Mouse (Mus musculus) lung, embryonic 14.5 days (tissue): ENCODE data around the gene Thada. TPM values are rescaled to one million over a fixed set of nuclear protein-coding genes. Genes with fewer than 3 reads are reported as not detected.
"Not testable (repeated sequence)": the region's sequence is repeated elsewhere in the genome, so short reads cannot be mapped to it uniquely, and the experiment has no call there.

ENCODE experiments used
- ATAC-seq: fragments of 200-750 bp; cut with Nextera tagmentation; 2 replicates; pipeline ENCODE4 v1.8.0; 2017; ENCODE audit warnings: mild to moderate bottlenecking, moderate TSS enrichment, moderate library complexity; ENCODE audit not compliant: insufficient read depth
- DNase-seq: peaks from one replicate; pipeline ENCODE4 v3.0.0-alpha.2; 2015
- H3K27ac ChIP-seq: fragments of 300-500 bp; sonication (generic); 2 replicates; pipeline ENCODE4 v1.5.1; 2014; ENCODE audit warnings: low read depth, mild to moderate bottlenecking, moderate library complexity
- H3K27me3 ChIP-seq: fragments of 300-500 bp; sonication (generic); 2 replicates; pipeline ENCODE4 v1.6.1; 2014; ENCODE audit warnings: low read length, control low read depth; ENCODE audit not compliant: insufficient read depth
- H3K36me3 ChIP-seq: fragments of 300-500 bp; sonication (generic); 2 replicates; pipeline ENCODE4 v1.6.1; 2014; ENCODE audit warnings: control low read depth; ENCODE audit not compliant: insufficient read depth
- H3K4me1 ChIP-seq: fragments of 300-500 bp; sonication (generic); 2 replicates; pipeline ENCODE4 v1.6.1; 2014; ENCODE audit warnings: antibody characterized with exemption, control low read depth; ENCODE audit not compliant: insufficient read depth
- H3K4me2 ChIP-seq: fragments of 300-500 bp; sonication (generic); 2 replicates; pipeline ENCODE4 v1.6.1; 2014; ENCODE audit warnings: mild to moderate bottlenecking
- H3K4me3 ChIP-seq: fragments of 300-500 bp; sonication (generic); 2 replicates; pipeline ENCODE4 v1.5.1; 2014; ENCODE audit warnings: low read depth, low read length
- H3K9ac ChIP-seq: fragments of 300-500 bp; sonication (generic); 2 replicates; pipeline ENCODE4 v1.6.1; 2014
- H3K9me3 ChIP-seq: fragments of 300-500 bp; sonication (generic); 2 replicates; pipeline ENCODE4 v1.6.1; 2016; ENCODE audit warnings: low read depth, low read length, control low read depth
- CTCF ChIP-seq: IDR thresholded peaks from 2 replicates; pipeline ENCODE4 v1.5.1; 2016; ENCODE audit warnings: antibody characterized with exemption, low read depth
- WGBS: fragments of 180-500 bp; shearing (Covaris S2); extraction: QIAGEN DNeasy Blood & Tissue Kit; methylation state at CpG from one replicate; pipeline ENCODE4 v1.1.7; 2014; 5-methylcytosine and 5-hydroxymethylcytosine counted together
- polyA plus RNA-seq: library from polyadenylated mRNA; unstranded; fragments of >200 nt; fragmentation: Nextera tagmentation; extraction: Ambion mirVana; gene quantifications from 2 replicates; pipeline ENCODE4 v1.2.1, GENCODE M21; 2014

Thada gene
- polyA plus RNA-seq, 1 experiment from 2014 or later, result 14.5 TPM

DNA sequence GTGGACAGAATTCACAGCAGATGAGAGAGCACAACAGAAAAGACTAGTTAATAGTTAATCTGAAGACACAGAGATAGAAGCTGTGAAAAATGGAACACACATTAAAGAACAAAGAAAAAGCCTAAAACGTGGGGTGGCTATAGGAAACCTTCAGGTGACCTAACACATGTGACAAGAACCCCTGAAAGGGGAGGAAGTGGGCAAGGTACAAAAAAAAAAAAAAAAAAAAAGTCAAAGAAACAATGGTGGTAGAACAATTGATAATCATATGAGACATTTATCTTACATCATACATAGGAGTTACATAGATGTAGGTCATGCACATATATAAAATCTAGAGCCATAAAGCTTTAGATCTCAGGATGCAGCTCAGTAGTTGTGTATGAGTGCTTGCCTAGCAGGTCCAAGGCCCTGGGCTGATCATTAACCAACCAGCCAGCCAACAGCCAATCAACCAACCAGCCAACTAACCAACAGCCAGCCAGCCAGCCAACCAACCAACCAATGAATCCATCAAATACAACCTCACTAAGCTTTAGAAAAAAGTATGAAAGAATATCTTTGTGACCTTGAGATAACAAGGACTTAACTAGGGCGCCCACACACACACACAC is 226.2 kb downstream of the Thada start:
- no peak for ATAC-seq
- no peak for DNase-seq
- Histone ChIP-seq H3K9me3 (no peaks in the 10 kb centered on the region), H3K4me3 (no peak overlapping the region), H3K36me3 (no peaks in the 10 kb centered on the region), H3K4me1 (no peaks in the 10 kb centered on the region; the same call in 1 of the 2 replicates), H3K27ac (no peak overlapping the region), H3K27me3 (no peaks in the 10 kb centered on the region), H3K4me2 (no peak overlapping the region), H3K9ac (no peak overlapping the region)
- TF ChIP-seq CTCF, result no peak
- 72% methylated on average over 2 of the region's 2 CpGs for WGBS

DNA sequence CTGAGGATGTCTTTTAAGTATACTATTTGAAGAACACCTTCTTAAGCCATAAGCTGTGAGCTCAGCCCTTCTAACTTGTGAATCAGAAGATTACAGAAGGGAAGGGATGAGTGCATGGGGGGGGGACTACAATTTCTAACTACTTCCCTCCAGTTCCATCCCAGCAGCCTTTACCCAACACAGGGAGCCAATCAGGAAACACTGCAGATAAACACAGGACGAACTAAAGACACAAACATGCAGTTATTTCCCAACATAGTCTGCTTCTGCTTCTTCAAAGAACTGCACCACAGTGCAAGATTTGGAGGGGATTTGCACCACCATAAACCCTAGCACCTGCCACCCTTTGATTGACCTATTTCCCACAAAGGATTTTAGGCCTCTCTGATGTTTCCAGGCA is 227.8 kb downstream of the Thada start:
- WGBS, result 65% methylated on average over 1 of the region's 1 CpGs
- Histone ChIP-seq H3K9ac (no peak overlapping the region), H3K27ac (no peak overlapping the region), H3K4me2 (no peak overlapping the region), H3K4me3 (no peak overlapping the region), H3K4me1 (no peaks in the 10 kb centered on the region), H3K27me3 (no peaks in the 10 kb centered on the region), H3K36me3 (no peaks in the 10 kb centered on the region), H3K9me3 (no peaks in the 10 kb centered on the region)
- DNase-seq, result no peak
- TF ChIP-seq CTCF, result no peak
- no peak for ATAC-seq

DNA sequence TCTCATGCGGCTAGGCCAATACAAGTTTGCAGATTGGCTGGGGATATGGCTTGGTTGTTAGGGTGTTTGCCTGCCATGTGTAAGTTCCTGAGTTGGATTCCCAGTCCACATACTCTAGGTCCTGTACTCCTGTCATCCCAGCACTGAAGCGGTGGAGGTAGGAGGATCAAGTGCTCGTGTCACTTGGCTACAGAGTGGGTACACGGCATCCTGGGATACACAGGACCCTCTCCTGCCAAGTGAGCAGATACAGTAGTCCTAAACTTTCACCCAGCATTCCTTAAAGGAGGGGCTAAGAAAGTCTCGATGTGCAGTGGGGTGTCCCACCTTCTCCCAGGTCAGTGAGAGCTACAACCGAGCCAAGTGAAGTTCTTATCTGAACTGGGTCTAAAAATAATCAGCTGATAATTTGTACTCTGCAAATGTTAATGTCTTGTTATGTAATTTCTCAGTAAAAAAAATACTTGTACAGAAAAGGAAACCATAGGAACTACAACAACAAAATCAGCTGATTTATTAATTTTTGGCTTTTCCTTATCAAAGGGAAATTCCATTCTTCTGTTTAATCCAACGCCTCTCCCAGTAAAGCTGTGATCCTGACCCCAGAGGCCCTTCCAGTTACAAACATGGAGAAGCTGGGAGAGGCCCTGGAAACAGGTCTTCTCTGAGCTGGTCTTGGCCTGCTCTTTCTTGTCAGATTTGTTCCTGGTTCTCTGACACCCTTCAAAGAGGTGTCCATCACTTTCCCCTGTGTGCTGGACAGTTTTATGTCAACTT is 229.0 kb downstream of the Thada start:
- H3K4me1 ChIP-seq, result no peaks in the 10 kb centered on the region
- H3K9me3 ChIP-seq, result no peaks in the 10 kb centered on the region
- no peaks in the 10 kb centered on the region for H3K27me3 ChIP-seq
- no peak overlapping the region for H3K4me2 ChIP-seq
- WGBS, result 56% methylated on average over 7 of the region's 7 CpGs
- no peak overlapping the region for H3K4me3 ChIP-seq
- ATAC-seq, result no peak
- peak; percentile 44 for DNase-seq
- H3K27ac ChIP-seq, result no peak overlapping the region; the same call in 1 of the 2 replicates
- H3K9ac ChIP-seq, result no peak overlapping the region
- no peak for TF ChIP-seq CTCF
- H3K36me3 ChIP-seq, result no peaks in the 10 kb centered on the region

DNA sequence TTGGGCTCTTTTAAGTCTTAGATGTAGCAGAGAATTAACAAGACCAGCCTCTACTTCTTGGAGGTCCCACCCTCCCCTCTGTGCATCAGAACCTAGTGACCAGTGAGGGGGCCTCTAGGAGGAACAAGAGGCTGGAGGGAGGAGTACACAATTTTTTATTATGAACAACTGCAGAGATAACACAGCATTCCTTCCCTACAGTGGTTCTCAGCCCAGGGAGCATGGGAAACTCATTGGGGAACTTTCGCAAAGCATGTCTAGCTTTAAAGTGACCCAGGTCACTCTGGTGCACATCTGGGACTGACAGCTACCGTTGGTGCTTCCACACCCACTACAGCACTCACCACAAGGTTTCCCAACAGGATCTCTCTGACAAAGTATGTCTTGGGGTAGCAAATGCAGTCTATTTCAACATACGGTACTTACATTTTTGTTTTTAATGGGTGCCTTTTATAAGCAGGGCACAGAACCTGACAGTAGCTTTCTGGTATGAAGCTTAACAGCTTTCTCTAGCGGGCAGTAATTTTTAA is 230.5 kb downstream of the Thada start:
- Histone ChIP-seq H3K27me3 (no peaks in the 10 kb centered on the region), H3K4me1 (no peaks in the 10 kb centered on the region), H3K9me3 (no peaks in the 10 kb centered on the region), H3K27ac (no peak overlapping the region), H3K36me3 (no peaks in the 10 kb centered on the region), H3K4me3 (no peak overlapping the region), H3K4me2 (no peak overlapping the region), H3K9ac (no peak overlapping the region)
- no peak for DNase-seq
- 62% methylated on average over 4 of the region's 4 CpGs for WGBS
- no peak for TF ChIP-seq CTCF
- no peak for ATAC-seq

DNA sequence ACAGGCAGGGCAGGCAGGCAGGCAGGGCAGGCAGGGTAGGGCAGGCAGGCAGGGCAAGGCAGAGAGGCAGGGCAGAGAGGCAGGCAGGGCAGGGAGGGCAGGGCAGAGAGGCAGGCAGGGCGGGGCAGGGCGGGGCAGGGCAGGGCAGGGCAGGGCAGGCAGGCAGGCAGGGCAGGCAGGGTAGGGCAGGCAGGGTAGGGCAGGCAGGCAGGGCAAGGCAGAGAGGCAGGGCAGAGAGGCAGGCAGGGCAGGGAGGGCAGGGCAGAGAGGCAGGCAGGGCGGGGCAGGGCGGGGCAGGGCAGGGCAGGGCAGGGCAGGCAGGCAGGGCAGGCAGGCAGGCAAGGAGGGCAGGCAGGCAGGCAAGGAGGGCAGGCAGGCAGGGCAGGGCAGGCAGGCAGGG is 231.2 kb downstream of the Thada start:
- H3K4me2 ChIP-seq, H3K27me3 ChIP-seq, H3K9ac ChIP-seq, H3K9me3 ChIP-seq, H3K27ac ChIP-seq, H3K4me1 ChIP-seq, DNase-seq, H3K4me3 ChIP-seq, H3K36me3 ChIP-seq: not testable (repeated sequence)
- 0 out of 2 replicates have a peak, but pooled peaks have one; percentile 35 for ATAC-seq
- 100% methylated on average over 2 of the region's 4 CpGs for WGBS

DNA sequence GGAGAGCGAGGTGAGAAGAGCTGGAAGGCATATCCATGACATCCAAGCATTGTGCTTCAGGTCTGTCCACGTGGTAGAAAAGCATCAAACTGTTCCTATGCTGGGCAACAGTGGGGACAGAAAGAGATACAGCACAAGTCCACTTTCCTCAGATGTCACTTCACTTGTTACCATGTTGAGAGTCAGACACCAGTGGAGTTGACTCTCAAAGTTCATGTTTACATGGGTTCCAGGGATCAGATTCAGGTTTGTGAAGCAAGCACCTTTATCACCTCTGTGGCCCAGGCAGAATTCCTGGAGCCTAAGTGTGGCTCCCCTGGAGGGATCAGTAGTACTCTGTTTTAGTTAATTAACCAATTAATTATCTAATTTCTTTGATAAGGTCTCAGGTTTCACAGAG is 232.2 kb downstream of the Thada start:
- Histone ChIP-seq H3K9me3 (no peaks in the 10 kb centered on the region), H3K4me2 (no peak overlapping the region), H3K9ac (no peak overlapping the region), H3K27ac (no peak overlapping the region), H3K4me1 (no peaks in the 10 kb centered on the region), H3K4me3 (no peak overlapping the region), H3K36me3 (peaks cover 7% of the 10 kb centered on the region; the same call in 1 of the 2 replicates), H3K27me3 (no peaks in the 10 kb centered on the region)
- DNase-seq, result no peak
- 78% methylated on average over 2 of the region's 2 CpGs for WGBS
- ATAC-seq, result no peak
- no peak for TF ChIP-seq CTCF

DNA sequence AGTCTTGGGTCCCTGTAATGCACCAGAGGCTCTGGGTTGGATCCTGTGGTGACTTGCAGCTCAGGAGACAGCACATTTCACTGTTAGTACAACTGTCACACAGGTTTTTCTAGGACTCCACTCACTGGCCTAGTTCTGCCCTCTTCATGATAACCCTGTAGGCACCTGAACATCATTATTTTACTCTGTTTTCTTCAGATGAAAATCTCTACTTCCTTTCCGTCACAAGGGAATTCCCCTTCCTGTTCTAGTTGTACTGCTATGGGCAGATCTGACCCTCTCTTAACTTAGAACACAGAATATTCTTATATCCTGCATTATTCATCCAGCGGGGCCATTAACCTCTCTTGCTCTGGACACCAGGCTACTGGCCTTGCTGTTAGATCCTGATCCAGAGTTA is 234.6 kb downstream of the Thada start:
- H3K36me3 ChIP-seq, result peaks cover 23% of the 10 kb centered on the region
- no peaks in the 10 kb centered on the region for H3K4me1 ChIP-seq
- DNase-seq (no peak), ATAC-seq (no peak)
- no peak overlapping the region for H3K27ac ChIP-seq
- no peak overlapping the region for H3K9ac ChIP-seq
- no peaks in the 10 kb centered on the region for H3K27me3 ChIP-seq
- no peak overlapping the region for H3K4me2 ChIP-seq
- no peak overlapping the region for H3K4me3 ChIP-seq
- no peaks in the 10 kb centered on the region for H3K9me3 ChIP-seq
- no peak for TF ChIP-seq CTCF
- 79% methylated on average over 2 of the region's 2 CpGs for WGBS
